ENCODE assay signal across 34 mouse cellular contexts in genomic region chr9:88340819-88341218, GRCm38 (mm10).
"Had no signal": no experiment of that assay in that cellular context is flagged by ENCODE, and none has a peak within 500 bp of the region (broad histone marks: within the 10 kb centered on the region; RNA-seq: fewer than 3 reads in every experiment).

No protein-coding gene starts in this region.

- H3K4me1 ChIP-seq: heart, embryonic 10.5 days; heart, embryonic 12.5 days; hindbrain, embryonic 12.5 days; hindbrain, embryonic 13.5 days; hindbrain, embryonic 15.5 days; intestine, embryonic 15.5 days; kidney, embryonic 15.5 days had no signal

- H3K4me3 ChIP-seq: heart, embryonic 10.5 days; heart, embryonic 12.5 days; heart, embryonic 13.5 days; heart, embryonic 15.5 days; hindbrain, embryonic 10.5 days; hindbrain, embryonic 12.5 days; hindbrain, embryonic 13.5 days; hindbrain, embryonic 15.5 days; intestine, embryonic 15.5 days; kidney, embryonic 15.5 days; layer of hippocampus, adult 2 months; left cerebral cortex, adult 2 months had no signal

- ATAC-seq: inflammation-experienced regulatory T-cells, adult 6 months; intestine, embryonic 15.5 days; intestine, embryonic 16.5 days; intestine, postnatal 0 days had no signal

- H3K27me3 ChIP-seq: heart, embryonic 12.5 days; heart, embryonic 13.5 days; heart, embryonic 15.5 days; hindbrain, embryonic 13.5 days; hindbrain, embryonic 15.5 days; intestine, embryonic 15.5 days; kidney, embryonic 15.5 days had no signal

- H3K4me2 ChIP-seq: heart, embryonic 11.5 days; heart, embryonic 12.5 days; heart, embryonic 13.5 days; heart, embryonic 15.5 days; hindbrain, embryonic 12.5 days; hindbrain, embryonic 13.5 days; hindbrain, embryonic 14.5 days; hindbrain, embryonic 15.5 days; intestine, embryonic 15.5 days; kidney, embryonic 15.5 days had no signal

- H3K27ac ChIP-seq: heart, embryonic 10.5 days; heart, embryonic 13.5 days; heart, embryonic 15.5 days; hindbrain, embryonic 10.5 days; hindbrain, embryonic 12.5 days; hindbrain, embryonic 13.5 days; hindbrain, embryonic 14.5 days; hindbrain, embryonic 15.5 days; intestine, embryonic 15.5 days; kidney, embryonic 15.5 days; kidney, postnatal 0 days; layer of hippocampus, adult 2 months; left cerebral cortex, adult 2 months had no signal

- H3K9ac ChIP-seq: heart, embryonic 12.5 days; heart, embryonic 13.5 days; heart, embryonic 15.5 days; hindbrain, embryonic 12.5 days; hindbrain, embryonic 13.5 days; hindbrain, embryonic 14.5 days; hindbrain, embryonic 15.5 days; intestine, embryonic 15.5 days; kidney, embryonic 15.5 days had no signal

- H3K36me3 ChIP-seq: heart, embryonic 10.5 days; heart, embryonic 12.5 days; heart, embryonic 13.5 days; heart, embryonic 15.5 days; hindbrain, embryonic 10.5 days; hindbrain, embryonic 12.5 days; hindbrain, embryonic 13.5 days; hindbrain, embryonic 15.5 days; intestine, embryonic 15.5 days; kidney, embryonic 15.5 days had no signal

- DNase-seq: heart, postnatal 10 days; heart, postnatal 14 days; heart, postnatal 36 days; heart, postnatal 4 days; kidney, adult 11 months; kidney, adult 18-20 months; kidney, adult 2 months; kidney, adult 8-10 months; kidney, adult 9 months; kidney, postnatal 10 days; kidney, postnatal 14 days; kidney, postnatal 25 days; kidney, postnatal 36 days; kidney, postnatal 4 days; layer of hippocampus, adult 9-11 months; layer of hippocampus, postnatal 36 days had no signal

- H3K9me3 ChIP-seq: heart, embryonic 10.5 days; heart, embryonic 12.5 days; heart, embryonic 13.5 days; heart, embryonic 15.5 days; hindbrain, embryonic 10.5 days; hindbrain, embryonic 12.5 days; hindbrain, embryonic 13.5 days; hindbrain, embryonic 15.5 days; intestine, embryonic 15.5 days; kidney, embryonic 15.5 days had no signal
